Mouse (Mus musculus) brain, embryonic 18.5 days (tissue): ENCODE measurements at regions not wholly inside any gene's neighbourhood (a gene's known extent, or its start where the extent isn't known, plus 50 kb on each side); places are given as distances from the start of the nearest gene placed in this dataset.

Experiments used
- DNase-seq: peaks from one replicate; pipeline ENCODE4 v3.0.0-alpha.2; 2012; ENCODE audit warnings: low read depth, low spot score

DNA sequence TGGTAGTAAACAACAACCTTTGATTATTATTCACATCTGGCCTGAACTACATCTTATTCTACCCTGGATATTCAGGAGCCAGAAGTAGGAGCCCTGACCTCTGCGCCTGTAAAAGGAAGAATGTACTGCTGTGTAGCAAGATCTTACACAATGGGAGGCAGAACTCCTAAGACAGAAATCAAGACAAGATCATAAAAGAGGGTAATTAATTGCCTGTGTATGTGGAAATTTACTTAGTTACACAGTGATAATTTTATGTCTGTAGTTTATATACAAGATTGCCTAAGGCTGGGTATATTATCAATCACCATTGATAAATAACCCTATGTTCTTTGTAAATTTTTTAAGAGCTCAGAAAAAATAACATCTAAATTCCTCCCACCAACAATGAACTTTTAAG is 2167.8 kb downstream of the 9330182O14Rik start:
- DNase-seq = no peak

DNA sequence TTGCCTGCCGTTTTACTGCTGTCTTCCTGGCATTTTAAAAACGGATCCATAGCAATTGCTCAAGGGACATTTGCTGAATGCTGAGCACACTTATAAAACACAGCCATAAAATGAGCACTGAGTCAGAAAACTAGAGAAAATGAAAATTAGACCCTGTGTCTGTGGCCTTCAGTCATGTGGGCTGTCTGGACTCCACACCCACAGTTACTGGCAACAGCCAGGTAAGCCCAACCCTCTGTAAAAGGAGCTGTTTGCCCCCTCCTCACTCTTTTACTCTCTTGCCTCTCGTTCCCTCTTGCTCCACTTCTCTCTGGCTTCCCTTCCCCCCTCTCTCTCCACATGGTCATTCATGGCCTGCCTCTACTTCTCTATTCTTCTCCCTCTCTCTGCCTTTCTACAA is 2169.9 kb downstream of the 9330182O14Rik start:
- DNase-seq = no peak

DNA sequence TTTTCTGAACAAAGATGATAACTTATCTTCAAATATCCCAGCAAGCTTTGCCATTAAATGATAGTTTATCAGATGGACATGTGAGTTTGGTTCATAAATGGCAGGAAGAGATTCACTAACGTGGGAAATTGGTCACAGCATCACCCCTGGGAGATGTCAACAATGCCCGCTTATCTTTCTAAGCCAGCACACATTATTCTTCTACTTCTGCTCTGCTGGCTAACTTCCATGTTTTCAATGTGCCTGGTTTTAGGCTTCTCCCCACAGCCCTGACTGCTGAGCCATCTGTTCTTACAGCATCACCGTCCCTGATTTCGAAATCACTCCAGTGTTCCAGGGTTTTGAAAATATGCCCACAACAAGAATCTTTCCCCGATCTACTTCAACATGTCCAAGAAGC is 2175.4 kb downstream of the 9330182O14Rik start:
- DNase-seq = no peak

- DNase-seq = no peak
Measured at GRCm38 (mm10) chr15:42311166-42311565, 2177.0 kb downstream of the 9330182O14Rik start.

GRCm38 (mm10) chr15:42320349-42320748 is 2186.2 kb downstream of the 9330182O14Rik start:
- DNase-seq = no peak

- no peak for DNase-seq
Measured at GRCm38 (mm10) chr15:42322940-42323339, 2188.8 kb downstream of the 9330182O14Rik start.

DNA sequence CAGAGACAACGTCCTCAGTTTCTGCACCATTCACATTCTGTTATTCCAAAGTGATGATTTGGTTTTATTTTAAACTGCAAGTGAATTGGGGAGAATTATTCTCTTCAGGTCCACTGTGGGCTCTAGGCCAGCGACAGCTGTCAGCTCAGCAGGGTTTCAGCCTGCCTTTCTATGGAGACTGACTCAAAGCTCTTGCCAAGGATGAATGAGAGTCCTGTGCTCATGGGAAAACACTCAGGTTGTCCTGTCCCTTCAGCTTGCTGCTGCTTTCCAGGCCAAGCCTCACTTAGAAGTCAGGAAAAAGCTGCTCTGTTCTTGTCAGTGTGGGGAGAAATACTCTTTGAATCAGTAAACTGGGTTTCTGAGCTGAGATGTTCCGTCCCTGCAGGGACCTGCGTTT is 2191.1 kb downstream of the 9330182O14Rik start:
- DNase-seq = no peak

GRCm38 (mm10) chr15:42328535-42328934 is 2194.4 kb downstream of the 9330182O14Rik start:
- no peak for DNase-seq

DNA sequence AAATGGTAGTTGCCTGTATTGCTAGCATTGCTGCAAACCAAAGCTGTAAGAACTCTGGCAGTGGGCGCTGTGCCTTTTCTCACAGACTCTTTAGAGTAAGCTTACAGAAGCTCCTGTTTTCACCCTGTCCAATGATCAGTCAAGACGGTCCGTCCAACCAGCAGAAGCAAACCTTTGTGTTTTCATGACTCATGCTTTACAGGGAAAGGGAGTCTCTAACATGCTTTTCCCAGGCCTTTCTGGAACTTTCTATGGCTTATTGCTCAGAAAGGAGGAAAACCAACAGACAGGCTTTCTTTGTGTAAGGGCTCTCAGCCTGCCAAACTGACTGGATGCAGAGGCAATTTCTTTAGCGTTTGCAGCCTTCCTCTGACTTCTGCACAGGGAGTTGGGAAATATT is 2195.6 kb downstream of the 9330182O14Rik start:
- no peak for DNase-seq

- no peak for DNase-seq
Measured at GRCm38 (mm10) chr15:42333642-42334041, 2199.5 kb downstream of the 9330182O14Rik start.

- no peak for DNase-seq
Measured at GRCm38 (mm10) chr15:42346131-42346530, 2212.0 kb downstream of the 9330182O14Rik start.

DNA sequence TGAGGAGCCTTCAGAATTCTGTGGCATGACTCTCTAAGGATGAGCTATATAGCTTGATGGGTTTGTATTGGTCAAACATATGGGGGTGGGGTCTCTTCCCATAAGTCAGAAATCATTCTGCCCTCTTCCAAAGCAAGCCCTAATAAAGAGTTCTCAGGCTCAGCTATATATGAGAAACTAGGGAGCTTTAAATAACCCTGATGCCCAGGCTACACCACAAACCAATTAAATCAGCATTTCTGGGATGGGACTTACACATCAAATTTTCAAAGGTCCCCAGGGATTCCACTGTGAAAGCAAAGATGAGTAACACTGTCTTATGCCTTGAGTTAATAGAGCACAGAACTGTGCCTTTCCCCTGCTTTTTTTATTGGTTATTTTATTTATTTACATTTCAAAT is 2227.7 kb downstream of the 9330182O14Rik start:
- no peak for DNase-seq

GRCm38 (mm10) chr15:42364979-42365378 is 2230.8 kb downstream of the 9330182O14Rik start:
- DNase-seq = no peak

GRCm38 (mm10) chr15:42366796-42367195 is 2232.6 kb downstream of the 9330182O14Rik start:
- DNase-seq = no peak

GRCm38 (mm10) chr15:42369603-42370002 is 2235.4 kb downstream of the 9330182O14Rik start:
- no peak for DNase-seq

DNA sequence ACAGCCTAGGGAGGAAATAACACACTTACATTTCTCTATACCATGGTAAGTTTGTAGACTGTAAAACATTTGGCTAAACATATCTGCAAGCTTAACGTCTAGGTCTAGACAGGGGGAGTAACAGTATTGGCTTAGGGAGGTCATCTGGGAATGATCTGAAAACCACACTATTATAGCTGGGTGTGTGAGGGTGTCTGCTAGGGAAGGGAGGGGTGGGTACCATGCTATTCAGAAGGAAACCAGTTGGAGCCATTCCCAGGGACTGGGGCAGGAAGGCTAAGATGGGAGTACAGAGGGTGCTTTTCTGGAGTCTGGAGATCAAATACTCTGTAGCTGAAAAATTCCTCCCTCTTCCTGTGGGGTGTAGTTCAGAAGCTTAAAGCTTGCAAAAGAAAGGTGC is 2235.9 kb downstream of the 9330182O14Rik start:
- DNase-seq = no peak

DNA sequence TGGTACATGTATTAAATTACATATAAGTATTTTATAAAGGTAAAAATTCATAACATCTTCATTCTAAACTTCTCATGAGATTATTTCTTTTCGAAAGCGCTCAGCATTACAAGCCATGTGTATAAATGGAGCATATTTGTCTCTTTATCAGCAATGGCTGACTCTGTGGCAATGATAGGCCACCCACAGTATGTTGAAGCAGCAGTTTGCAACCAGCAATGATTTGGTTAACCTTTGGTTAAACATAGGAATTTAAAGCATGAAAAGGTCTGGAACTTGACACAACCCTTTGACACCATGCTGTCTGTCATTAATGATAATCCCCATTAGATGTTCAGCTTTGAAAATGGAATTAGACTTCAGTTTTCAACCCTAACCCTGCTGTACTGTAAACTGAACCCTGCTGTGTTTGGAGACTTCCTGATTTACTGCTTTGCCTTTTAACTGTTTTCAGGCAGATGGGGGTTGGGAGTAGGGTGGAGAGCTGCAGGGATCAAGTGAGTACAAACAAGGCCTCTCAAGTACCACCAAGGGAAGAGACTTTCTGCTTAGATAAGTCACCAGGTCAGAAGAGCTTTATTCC is 2238.6 kb downstream of the 9330182O14Rik start:
- no peak for DNase-seq
